Mouse (Mus musculus) 416B (cell line): ENCODE data around the gene Clint1.

ENCODE experiments used
- DNase-seq: peaks from one replicate; pipeline ENCODE4 v3.0.0; 2011; ENCODE audit warnings: low read depth

Gene Clint1

DNA sequence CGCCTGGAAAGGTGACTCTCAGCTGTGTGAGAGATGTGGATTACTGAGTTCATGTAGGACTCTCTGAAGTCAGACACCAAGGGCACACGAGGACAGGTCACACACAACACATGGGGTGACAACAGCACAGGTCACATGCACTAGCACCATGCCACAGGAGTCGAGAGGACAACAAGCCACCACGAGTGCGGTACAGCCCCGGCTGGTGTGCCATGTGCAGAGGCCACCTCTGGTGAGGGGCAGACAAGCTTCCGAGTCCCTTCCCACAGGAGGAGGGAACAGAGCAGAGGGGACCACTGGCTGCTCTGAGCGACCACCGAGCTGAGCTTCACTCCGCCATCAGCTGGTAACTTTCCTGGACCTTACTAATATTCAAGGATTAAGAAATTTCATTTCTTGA is 80.9 kb downstream of the Clint1 start:
- DNase-seq = no peak

DNA sequence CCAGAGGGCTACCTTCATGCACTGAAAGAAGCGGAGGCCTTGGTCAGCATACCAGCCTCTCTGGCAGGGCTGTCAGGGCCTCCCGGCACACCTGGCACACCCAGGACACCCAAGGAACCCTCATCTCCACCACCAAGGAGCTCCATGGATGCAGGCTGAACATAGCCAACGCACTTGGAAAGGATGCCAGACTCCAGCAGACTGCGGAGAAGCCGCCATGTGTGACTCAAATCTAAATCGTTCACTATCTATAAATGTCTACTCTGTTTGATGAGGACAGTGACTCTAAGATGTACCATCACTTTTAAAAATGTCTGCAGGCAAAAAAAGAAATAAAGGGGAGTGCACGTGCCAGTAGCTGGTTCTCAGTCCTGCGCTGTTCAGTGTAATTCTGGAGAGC is 85.6 kb downstream of the Clint1 start:
- no peak for DNase-seq

DNA sequence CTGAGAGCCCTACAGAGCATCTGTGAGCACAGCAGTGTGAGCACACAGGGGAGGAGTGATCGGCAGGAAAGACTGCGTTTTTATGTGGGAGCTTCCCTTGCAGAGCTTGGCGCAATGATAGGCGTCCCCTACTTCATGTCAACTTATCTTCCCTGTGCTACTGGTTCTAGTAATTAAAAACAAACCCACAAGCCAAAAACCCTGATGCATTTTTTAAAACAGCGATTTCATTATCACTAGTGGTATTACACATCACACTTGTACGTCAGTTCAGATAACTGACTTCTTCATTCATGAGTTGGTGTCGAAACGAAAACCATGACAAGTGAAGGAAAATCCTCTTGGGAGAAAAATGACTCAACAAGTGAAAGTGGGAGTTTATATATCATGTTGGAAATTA is 87.1 kb downstream of the Clint1 start:
- peak; percentile 15 for DNase-seq

DNA sequence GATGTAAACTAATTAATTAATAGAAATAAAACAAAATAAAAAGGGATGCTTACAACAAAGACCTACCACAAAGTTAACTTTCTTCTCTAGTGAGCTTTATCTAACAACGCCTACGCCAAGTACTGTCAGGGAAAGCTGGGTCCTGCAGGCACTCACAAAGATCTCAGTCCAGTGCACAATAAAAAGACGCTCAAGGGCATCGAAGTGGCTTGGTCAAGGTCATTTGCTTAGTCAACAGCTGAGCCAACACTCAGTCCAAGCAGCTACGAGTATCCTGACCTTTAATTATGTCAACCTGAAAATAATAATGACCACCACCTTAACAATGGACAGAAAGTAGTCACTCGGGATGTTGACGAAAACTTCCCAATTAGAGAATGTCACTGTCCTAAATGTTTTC is 90.4 kb downstream of the Clint1 start:
- no peak for DNase-seq

DNA sequence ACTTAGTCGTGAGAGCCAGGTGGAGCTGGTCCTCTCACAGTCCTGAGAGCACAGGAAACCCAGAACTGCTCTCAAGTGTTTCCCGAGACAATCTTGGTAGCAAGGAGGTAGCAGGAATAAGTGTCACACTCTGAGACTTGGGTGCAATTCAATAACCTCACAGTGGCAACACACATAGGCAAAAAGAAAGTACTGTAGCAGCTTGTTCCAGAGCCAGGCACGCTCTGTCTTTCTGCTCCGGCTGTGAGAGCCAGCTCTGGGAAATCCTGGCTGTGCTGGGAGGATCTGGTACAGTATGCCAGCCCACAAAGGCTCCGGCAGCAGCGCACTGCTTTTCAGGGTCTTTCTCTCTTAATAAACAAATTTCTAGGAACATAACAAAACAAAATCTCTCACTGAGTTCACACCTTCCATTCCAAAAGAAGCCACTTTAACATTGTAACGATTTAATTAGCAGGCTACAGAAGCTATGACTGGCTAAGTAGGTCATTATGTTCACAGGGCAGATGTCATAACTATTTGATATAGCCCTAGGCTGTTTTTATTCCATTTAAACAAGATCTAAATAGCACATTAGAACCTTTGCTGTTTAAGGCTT is 91.4 kb downstream of the Clint1 start:
- no peak for DNase-seq

DNA sequence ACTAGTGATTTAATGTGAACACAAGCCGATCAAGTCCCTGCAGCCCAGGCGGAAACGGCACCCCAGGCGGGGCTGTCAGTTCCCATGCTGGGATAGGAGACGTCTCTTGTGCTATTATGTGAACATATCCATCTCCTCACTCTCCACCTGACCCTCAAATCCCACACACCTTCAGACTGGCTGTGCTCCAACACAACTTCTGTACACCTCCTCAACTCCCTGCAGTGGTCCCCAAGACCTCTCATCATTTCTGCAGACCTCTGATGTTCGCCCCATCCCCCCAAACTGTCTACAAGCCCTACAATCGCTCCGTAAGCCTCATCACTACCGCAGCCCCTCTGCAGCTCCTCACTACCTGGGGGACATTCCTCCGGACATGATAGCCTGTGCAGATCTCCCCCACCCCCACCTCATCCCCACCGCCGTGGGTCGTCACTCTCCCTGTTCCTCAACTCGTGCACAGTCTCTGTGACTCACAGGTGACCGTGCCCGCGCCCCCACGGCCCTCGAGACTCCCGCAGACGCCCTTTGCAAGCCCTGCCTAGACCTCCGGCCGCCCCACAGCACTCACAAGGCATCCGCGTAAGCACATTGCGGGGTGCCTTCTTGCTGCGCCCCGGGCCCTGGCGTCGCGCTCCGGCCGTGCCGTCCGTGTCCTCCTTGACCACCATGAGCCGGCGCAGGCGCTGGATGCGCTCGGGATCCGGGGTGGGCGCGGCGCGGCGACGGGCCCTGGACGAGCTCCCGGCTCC is 92.2 kb downstream of the Clint1 start:
- peak; percentile 27 for DNase-seq

DNA sequence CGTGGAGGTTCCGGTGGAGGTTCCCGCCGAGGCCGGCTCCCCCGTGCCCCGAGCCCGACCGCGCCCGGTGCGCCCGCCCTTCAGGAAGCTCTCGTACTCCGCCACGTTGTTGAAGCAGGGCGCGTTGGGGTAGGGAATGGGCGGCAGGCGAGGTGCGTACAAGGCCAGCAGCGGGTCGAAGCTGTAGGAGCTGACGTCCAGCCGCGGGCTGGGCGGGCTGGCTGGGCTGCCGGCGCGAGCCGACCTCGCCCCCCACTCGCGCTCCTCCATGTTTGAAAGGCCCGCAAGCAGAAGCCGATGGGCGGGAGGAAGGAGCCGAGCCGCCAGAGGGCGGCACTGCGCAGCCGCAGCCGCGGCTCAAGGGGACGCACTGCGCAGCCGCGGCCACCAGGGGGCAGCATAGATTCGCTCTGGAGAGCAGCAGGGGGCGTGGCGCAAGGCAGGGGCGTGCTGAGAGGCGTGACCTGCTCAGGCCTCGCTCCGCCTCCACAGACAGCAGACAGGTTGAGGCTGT is 92.8 kb downstream of the Clint1 start, which contains the start of gene Lsm11:
Gene Lsm11, minus strand, starts transcription at position 293 of the 514 bp plus-strand sequence.
- DNase-seq = peak; percentile 91

DNA sequence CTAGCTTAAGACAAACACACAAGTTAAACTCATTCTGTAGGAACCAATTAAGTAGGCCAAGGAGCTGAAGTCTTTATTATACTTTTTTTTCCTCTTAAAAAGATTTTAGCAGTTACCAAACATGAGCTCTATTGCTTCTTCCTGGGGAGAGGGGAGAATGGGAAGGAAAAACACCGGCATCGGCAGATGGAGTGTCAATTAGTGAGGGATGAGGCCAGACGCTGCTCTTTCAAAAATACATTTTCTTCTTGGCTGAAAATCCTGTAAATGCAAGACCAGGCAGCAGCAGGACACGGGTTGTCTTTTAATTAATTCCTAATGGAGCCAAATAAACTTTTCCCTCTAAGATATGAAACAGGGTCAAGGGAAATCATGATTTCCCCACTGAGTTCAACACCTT is 94.9 kb downstream of the Clint1 start:
- DNase-seq = no peak

DNA sequence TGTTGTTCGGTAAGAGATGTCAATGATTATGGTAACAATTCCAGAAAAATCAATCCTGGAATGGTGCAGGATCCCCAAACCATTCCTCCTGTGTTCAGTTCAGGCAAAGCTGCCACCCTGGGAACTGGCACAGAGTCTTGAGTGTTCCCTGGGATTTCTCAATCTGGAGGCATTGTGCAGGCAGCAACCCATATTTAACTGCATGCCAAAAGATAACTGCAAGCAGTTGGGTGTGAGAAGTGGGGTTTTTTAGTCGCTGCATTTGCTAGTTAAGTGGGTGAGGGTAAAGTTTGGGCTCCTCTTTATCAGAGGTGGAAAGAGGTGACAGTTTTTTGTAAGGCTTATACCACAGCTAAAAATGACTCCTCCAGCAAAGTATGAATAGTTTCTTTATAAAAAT is 95.6 kb downstream of the Clint1 start:
- no peak for DNase-seq

DNA sequence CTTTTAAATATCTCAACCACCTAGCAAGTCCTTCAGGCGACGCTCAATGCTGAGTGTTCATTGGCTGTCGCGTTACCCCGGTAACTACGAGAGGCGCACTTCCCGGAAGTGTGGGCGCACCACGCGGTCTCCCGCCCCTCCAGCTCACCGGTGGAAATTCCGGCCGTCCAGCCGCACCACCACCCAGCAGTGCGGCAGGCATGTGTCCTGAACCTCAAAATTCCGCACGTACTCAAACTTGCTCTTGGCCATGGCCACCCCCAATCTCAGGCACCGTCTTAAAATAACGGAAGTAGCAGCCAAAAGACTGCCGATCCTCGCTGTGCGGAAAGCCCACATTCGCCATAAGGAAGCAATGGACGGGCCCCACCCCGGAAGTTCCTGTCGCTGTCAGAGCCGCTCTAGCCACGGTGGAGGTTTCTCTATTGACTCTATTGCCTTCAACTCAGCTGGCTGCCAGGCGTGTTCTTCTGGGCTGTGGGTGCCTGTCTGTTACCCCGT is 103.3 kb downstream of the Clint1 start, which contains the start of gene Thg1l:
Gene Thg1l, minus strand, starts transcription at position 368 of the 501 bp plus-strand sequence.
- peak; percentile 96 for DNase-seq

DNA sequence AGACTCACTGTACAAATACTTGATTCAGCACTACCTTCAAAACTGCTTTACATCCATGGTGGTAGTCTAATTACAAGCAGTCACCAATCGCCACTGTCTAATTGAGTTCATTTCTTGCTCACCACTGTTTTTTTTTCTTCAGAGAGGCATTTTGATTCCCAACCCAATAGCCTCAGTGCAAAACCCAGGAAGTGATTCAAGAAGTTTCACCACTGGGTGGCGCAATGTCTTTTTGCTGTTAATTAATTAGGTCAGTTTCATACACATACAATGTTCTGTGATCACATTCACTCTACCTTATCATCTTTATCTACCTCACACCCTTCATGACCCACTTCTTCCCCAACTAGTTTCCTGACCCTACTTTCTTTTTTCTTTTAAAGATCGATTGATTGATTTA is 107.7 kb downstream of the Clint1 start:
- peak; percentile 73 for DNase-seq

DNA sequence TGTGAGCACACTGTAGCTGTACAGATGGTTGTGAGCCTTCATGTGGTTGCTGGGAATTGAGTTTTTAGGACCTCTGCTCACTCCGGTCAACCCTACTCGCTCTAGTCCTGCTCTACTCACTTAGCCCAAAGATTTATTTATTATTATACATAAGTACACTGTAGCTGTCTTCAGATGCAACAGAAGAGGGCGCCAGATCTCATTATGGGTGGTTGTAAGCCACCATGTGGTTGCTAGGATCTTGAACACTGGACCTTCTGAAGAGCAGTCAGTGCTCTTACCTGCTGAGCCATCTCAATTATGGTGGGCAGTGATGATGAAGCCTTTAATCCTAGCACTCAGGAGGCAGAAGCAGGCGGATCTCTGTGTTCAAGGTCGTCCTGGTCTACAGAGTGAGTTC is 108.2 kb downstream of the Clint1 start:
- DNase-seq = peak; percentile 69
